Mouse (Mus musculus) C2C12 (cell line): ENCODE data around the gene Lnp1.

Experiments used
- CEBPB ChIP-seq: IDR thresholded peaks from one replicate; pipeline ENCODE4 v1.6.1; 2011; ENCODE audit warnings: low read depth, mild to moderate bottlenecking, control low read depth, moderate library complexity
- CTCF ChIP-seq: IDR thresholded peaks from one replicate; pipeline ENCODE4 v1.5.1; 2011; ENCODE audit not compliant: control insufficient read depth, insufficient read depth, insufficient read length
- FOSL1 ChIP-seq: IDR thresholded peaks from one replicate; pipeline ENCODE4 v1.8.0; 2011; ENCODE audit warnings: mild to moderate bottlenecking, low read length; ENCODE audit not compliant: poor library complexity, insufficient read depth, severe bottlenecking
- MAX ChIP-seq: IDR thresholded peaks from one replicate; pipeline ENCODE4 v1.6.1; 2011; ENCODE audit warnings: mild to moderate bottlenecking, control low read depth
- MYOD1 ChIP-seq: IDR thresholded peaks from one replicate; pipeline ENCODE4 v1.6.1; 2011; ENCODE audit warnings: low read depth; ENCODE audit not compliant: control insufficient read depth, insufficient read length
- MYOG ChIP-seq: IDR thresholded peaks from one replicate; pipeline ENCODE4 v1.6.1; 2011; ENCODE audit not compliant: control insufficient read depth, insufficient read length; ENCODE audit errors: extremely low read depth
- USF1 ChIP-seq: IDR thresholded peaks from one replicate; pipeline ENCODE4 v1.6.1; 2011; ENCODE audit warnings: low read depth, mild to moderate bottlenecking, control low read depth, moderate library complexity

GRCm38 (mm10) chr16:56974646-56975045 is 46.8 kb upstream of the Lnp1 start:
- TF ChIP-seq USF1 (no peak), CTCF (no peak), MYOG (no peak), FOSL1 (no peak), MAX (no peak), MYOD1 (no peak), CEBPB (no peak)
